Mouse (Mus musculus): ENCODE measurements around the gene Ltbp1. TPM values are rescaled to one million over a fixed set of nuclear protein-coding genes. Genes with fewer than 3 reads are reported as not detected.

Ltbp1 gene
- total and polyA plus RNA-seq, 3 experiments = 2.3 to 6.4 (median 2.5) TPM

GRCm38 (mm10) chr17:74987067-74987466, 18.3 kb upstream of the Ltbp1 start:
- no peak for DNase-seq (ENCODE audit: extremely low read depth)
- dilution Hi-C loops (cut with MboI; ENCODE audit: extremely low pct_ligation_motif_present, extremely low pct_unique_long_range_greater_than_20kb, low sequenced_read_pairs) = no loop called here
- H3K27me3 ChIP-seq (replicated peaks) = no peaks in the 10 kb centered on the region
- H3K9ac ChIP-seq (ENCODE audit: insufficient read depth, low read depth) = no peak overlapping the region
- H3K4me1 ChIP-seq (ENCODE audit: control insufficient read depth in 1 of 2, insufficient read depth in 2 of 2) = peaks cover 0 to 4% of the 10 kb centered on the region in 2 experiments; a peak in 1 of 4 replicates
- H3K4me3 ChIP-seq (replicated peaks in 1 of 3; ENCODE audit: low read depth in 2 of 3, low read length in 2 of 3, poor library complexity in 1 of 3) = no peak overlapping the region
- no peak overlapping the region for H3K4me2 ChIP-seq (ENCODE audit: insufficient read depth, low read depth, poor library complexity, severe bottlenecking)
- no peaks in the 10 kb centered on the region for H3K36me3 ChIP-seq (replicated peaks in 1 of 2; ENCODE audit: control insufficient read depth in 1 of 2, insufficient read depth in 1 of 2, low read length in 1 of 2)
- H3K79me2 ChIP-seq (replicated peaks; ENCODE audit: control insufficient read depth, extremely low read depth, insufficient read depth, poor library complexity, severe bottlenecking) = no peaks in the 10 kb centered on the region
- H3K27ac ChIP-seq (ENCODE audit: insufficient read depth, low read depth) = no peak overlapping the region
- TF ChIP-seq POLR2AphosphoS2 (IDR thresholded peaks at IDR 0.05; ENCODE audit: low read depth, low read length) (no peak), ZNF384 (IDR thresholded peaks at IDR 0.05; ENCODE audit: low read depth, low read length) (no peak), NRF1 (IDR thresholded peaks at IDR 0.05; ENCODE audit: low read depth, low read length) (no peak), PAX5 (IDR thresholded peaks at IDR 0.05; ENCODE audit: low read length) (no peak), HCFC1 (IDR thresholded peaks at IDR 0.05; ENCODE audit: low read depth, low read length) (no peak), KAT2A (IDR thresholded peaks at IDR 0.05; ENCODE audit: insufficient replicate concordance, low read length) (no peak)
- in situ Hi-C loops (cut with MboI; ENCODE audit: low pct_ligation_motif_present, low pct_unique_long_range_greater_than_20kb, low sequenced_read_pairs) = no loop called here
- H3K9me3 ChIP-seq (replicated peaks; ENCODE audit: low read length) = peaks cover 12% of the 10 kb centered on the region

- Histone ChIP-seq H3K4me2 (ENCODE audit: insufficient read depth, low read depth, poor library complexity, severe bottlenecking) (no peak overlapping the region), H3K4me1 (ENCODE audit: control insufficient read depth in 1 of 2, insufficient read depth in 2 of 2) (peaks cover 0 to 6% of the 10 kb centered on the region in 2 experiments; a peak in 1 of 4 replicates), H3K4me3 (replicated peaks in 1 of 3; ENCODE audit: low read depth in 2 of 3, low read length in 2 of 3, poor library complexity in 1 of 3) (no peak overlapping the region), H3K9me3 (replicated peaks; ENCODE audit: low read length) (peaks cover 12% of the 10 kb centered on the region), H3K9ac (ENCODE audit: insufficient read depth, low read depth) (no peak overlapping the region), H3K27me3 (replicated peaks) (no peaks in the 10 kb centered on the region), H3K27ac (ENCODE audit: insufficient read depth, low read depth) (no peak overlapping the region), H3K36me3 (replicated peaks in 1 of 2; ENCODE audit: control insufficient read depth in 1 of 2, insufficient read depth in 1 of 2, low read length in 1 of 2) (no peaks in the 10 kb centered on the region), H3K79me2 (replicated peaks; ENCODE audit: control insufficient read depth, extremely low read depth, insufficient read depth, poor library complexity, severe bottlenecking) (no peaks in the 10 kb centered on the region)
- DNase-seq (ENCODE audit: extremely low read depth) = no peak
- in situ Hi-C loops (cut with MboI; ENCODE audit: low pct_ligation_motif_present, low pct_unique_long_range_greater_than_20kb, low sequenced_read_pairs) (no loop called here), dilution Hi-C loops (cut with MboI; ENCODE audit: extremely low pct_ligation_motif_present, extremely low pct_unique_long_range_greater_than_20kb, low sequenced_read_pairs) (no loop called here)
- TF ChIP-seq BHLHE40 (IDR thresholded peaks at IDR 0.05; ENCODE audit: low read depth, low read length) (no peak), NELFE (IDR thresholded peaks at IDR 0.05; ENCODE audit: low read depth, low read length) (no peak)
Observed at GRCm38 (mm10) chr17:74989691-74990090, 15.7 kb upstream of the Ltbp1 start.

DNA sequence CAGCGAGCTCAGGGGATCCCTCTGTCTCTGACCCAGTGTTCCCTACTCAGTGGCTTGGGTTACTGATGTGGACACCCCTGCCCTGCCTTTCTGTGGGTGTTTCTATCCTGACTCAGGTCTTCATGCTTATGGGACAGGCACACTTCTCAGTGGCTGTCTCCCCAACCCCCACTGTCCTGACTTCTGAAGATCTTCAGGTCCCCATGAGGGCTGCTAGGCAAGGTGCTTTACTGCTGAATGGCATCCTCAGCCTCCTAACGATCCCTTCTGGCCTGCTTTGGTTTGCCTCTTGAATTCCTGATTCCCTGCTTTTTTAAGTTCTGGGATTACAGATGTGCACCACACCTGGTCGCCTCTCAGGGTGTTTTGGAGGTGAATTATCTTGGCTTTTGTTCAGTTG, 14.8 kb upstream of the Ltbp1 start:
- dilution Hi-C loops (cut with MboI; ENCODE audit: extremely low pct_ligation_motif_present, extremely low pct_unique_long_range_greater_than_20kb, low sequenced_read_pairs) = no loop called here
- Histone ChIP-seq H3K27me3 (replicated peaks) (no peaks in the 10 kb centered on the region), H3K27ac (ENCODE audit: insufficient read depth, low read depth) (no peak overlapping the region), H3K4me1 (ENCODE audit: control insufficient read depth in 1 of 2, insufficient read depth in 2 of 2) (peaks cover 0 to 6% of the 10 kb centered on the region in 2 experiments; a peak in 1 of 4 replicates), H3K79me2 (replicated peaks; ENCODE audit: control insufficient read depth, extremely low read depth, insufficient read depth, poor library complexity, severe bottlenecking) (no peaks in the 10 kb centered on the region), H3K9me3 (replicated peaks; ENCODE audit: low read length) (peaks cover 12% of the 10 kb centered on the region), H3K4me3 (replicated peaks in 1 of 3; ENCODE audit: low read depth in 2 of 3, low read length in 2 of 3, poor library complexity in 1 of 3) (no peak overlapping the region), H3K9ac (ENCODE audit: insufficient read depth, low read depth) (no peak overlapping the region), H3K36me3 (replicated peaks in 1 of 2; ENCODE audit: control insufficient read depth in 1 of 2, insufficient read depth in 1 of 2, low read length in 1 of 2) (no peaks in the 10 kb centered on the region), H3K4me2 (ENCODE audit: insufficient read depth, low read depth, poor library complexity, severe bottlenecking) (no peak overlapping the region)
- DNase-seq (ENCODE audit: extremely low read depth) = no peak
- TF ChIP-seq MXI1 (IDR thresholded peaks at IDR 0.05; ENCODE audit: low read depth, low read length) (no peak), RCOR1 (conservative IDR thresholded peaks at IDR 0.05; ENCODE audit: low read depth, low read length) (no peak), JUN (IDR thresholded peaks at IDR 0.05; ENCODE audit: insufficient read depth, low read depth, low read length) (no peak), CHD2 (IDR thresholded peaks at IDR 0.05; ENCODE audit: low read length) (no peak), USF2 (conservative IDR thresholded peaks at IDR 0.05; ENCODE audit: low read depth, low read length) (no peak), MYC (IDR thresholded peaks at IDR 0.05; ENCODE audit: low read depth, low read length) (no peak), JUND (conservative IDR thresholded peaks at IDR 0.05; ENCODE audit: low read depth, low read length) (no peak), MAZ (IDR thresholded peaks at IDR 0.05; ENCODE audit: low read depth, low read length) (no peak), ZNF384 (IDR thresholded peaks at IDR 0.05; ENCODE audit: low read depth, low read length) (no peak), IRF4 (IDR thresholded peaks at IDR 0.05; ENCODE audit: low read depth, low read length) (no peak), MAFK (IDR thresholded peaks at IDR 0.05; ENCODE audit: insufficient replicate concordance, low read length) (no peak)
- in situ Hi-C loops (cut with MboI; ENCODE audit: low pct_ligation_motif_present, low pct_unique_long_range_greater_than_20kb, low sequenced_read_pairs) = no loop called here

Measured in CH12.LX (cell line).